Mouse (Mus musculus) limb, embryonic 10.5 days (tissue): ENCODE measurements at regions not wholly inside any gene's neighbourhood (a gene's known extent, or its start where the extent isn't known, plus 50 kb on each side); places are given as distances from the start of the nearest gene placed in this dataset.

ENCODE experiments used
- DNase-seq: peaks from one replicate; pipeline ENCODE4 v3.0.0-alpha.2; 2017; ENCODE audit warnings: low spot score
- H3K27ac ChIP-seq: fragments of 300-500 bp; sonication (generic); 2 replicates; pipeline ENCODE4 v1.5.1; 2016; ENCODE audit warnings: mild to moderate bottlenecking
- H3K27me3 ChIP-seq: fragments of 300-500 bp; sonication (generic); 2 replicates; pipeline ENCODE4 v1.6.1; 2016; ENCODE audit warnings: low read depth, mild to moderate bottlenecking; ENCODE audit not compliant: poor library complexity, severe bottlenecking
- H3K36me3 ChIP-seq: fragments of 300-500 bp; sonication (generic); 2 replicates; pipeline ENCODE4 v1.6.1; 2016; ENCODE audit warnings: mild to moderate bottlenecking, moderate library complexity
- H3K4me1 ChIP-seq: fragments of 300-500 bp; sonication (generic); 2 replicates; pipeline ENCODE4 v1.6.1; 2016
- H3K4me3 ChIP-seq: fragments of 300-500 bp; sonication (generic); 2 replicates; pipeline ENCODE4 v1.5.1; 2016; ENCODE audit warnings: mild to moderate bottlenecking, moderate library complexity
- H3K9me3 ChIP-seq: fragments of 300-500 bp; sonication (generic); replicated peaks from 2 replicates; pipeline ENCODE4 v1.6.1; 2016; ENCODE audit warnings: mild to moderate bottlenecking
- WGBS: fragments of 180-500 bp; shearing (Covaris S2); methylation state at CpG from one replicate; pipeline ENCODE4 v1.1.7; 2016; 5-methylcytosine and 5-hydroxymethylcytosine counted together

GRCm38 (mm10) chr11:66806887-66807286 lies 104.9 kb upstream of the Pirt start:
- no peaks in the 10 kb centered on the region for H3K4me1 ChIP-seq
- H3K36me3 ChIP-seq = no peaks in the 10 kb centered on the region
- no peak for DNase-seq
- no peak overlapping the region for H3K4me3 ChIP-seq
- H3K27ac ChIP-seq = no peak overlapping the region
- H3K27me3 ChIP-seq = no peaks in the 10 kb centered on the region
- H3K9me3 ChIP-seq = no peaks in the 10 kb centered on the region
- WGBS = 91% methylated on average over 5 of the region's 5 CpGs

GRCm38 (mm10) chr11:66813310-66813709 lies 98.5 kb upstream of the Pirt start:
- DNase-seq = no peak
- Histone ChIP-seq H3K9me3 (no peaks in the 10 kb centered on the region), H3K36me3 (no peaks in the 10 kb centered on the region), H3K4me1 (peaks cover 14% of the 10 kb centered on the region), H3K27ac (no peak overlapping the region), H3K4me3 (no peak overlapping the region), H3K27me3 (no peaks in the 10 kb centered on the region)
- 54% methylated on average over 5 of the region's 5 CpGs for WGBS

GRCm38 (mm10) chr11:66813731-66814130 lies 98.0 kb upstream of the Pirt start:
- no peak for DNase-seq
- 43% methylated on average over 4 of the region's 4 CpGs for WGBS
- Histone ChIP-seq H3K36me3 (no peaks in the 10 kb centered on the region), H3K27ac (no peak overlapping the region), H3K4me3 (no peak overlapping the region), H3K4me1 (peaks cover 14% of the 10 kb centered on the region), H3K27me3 (no peaks in the 10 kb centered on the region), H3K9me3 (no peaks in the 10 kb centered on the region)

GRCm38 (mm10) chr11:66835864-66836263 lies 75.9 kb upstream of the Pirt start:
- 82% methylated on average over 5 of the region's 5 CpGs for whole genome bisulfite sequencing
- H3K27ac ChIP-seq = no peak overlapping the region
- 0 out of 2 replicates have a peak, but pooled peaks cover 4% of the 10 kb centered on the region for H3K27me3 ChIP-seq
- no peaks in the 10 kb centered on the region for H3K9me3 ChIP-seq
- H3K36me3 ChIP-seq = no peaks in the 10 kb centered on the region
- no peaks in the 10 kb centered on the region for H3K4me1 ChIP-seq
- no peak for DNase-seq
- H3K4me3 ChIP-seq = no peak overlapping the region

GRCm38 (mm10) chr11:66836633-66837380 lies 75.0 kb upstream of the Pirt start:
- no peaks in the 10 kb centered on the region for H3K36me3 ChIP-seq
- no peak overlapping the region for H3K4me3 ChIP-seq
- H3K27me3 ChIP-seq = 0 out of 2 replicates have a peak, but pooled peaks cover 4% of the 10 kb centered on the region
- 79% methylated on average over 2 of the region's 2 CpGs for WGBS
- no peak overlapping the region for H3K27ac ChIP-seq
- DNase-seq = no peak
- H3K9me3 ChIP-seq = no peaks in the 10 kb centered on the region
- H3K4me1 ChIP-seq = no peaks in the 10 kb centered on the region

- Histone ChIP-seq H3K36me3 (no peaks in the 10 kb centered on the region), H3K27me3 (no peaks in the 10 kb centered on the region), H3K27ac (no peak overlapping the region), H3K4me1 (peaks cover 7% of the 10 kb centered on the region), H3K9me3 (no peaks in the 10 kb centered on the region), H3K4me3 (no peak overlapping the region)
- no peak for DNase-seq
Observed at GRCm38 (mm10) chr11:66845238-66845637, 66.5 kb upstream of the Pirt start.

- H3K27ac ChIP-seq = no peak overlapping the region
- no peaks in the 10 kb centered on the region for H3K36me3 ChIP-seq
- no peak overlapping the region for H3K4me3 ChIP-seq
- no peaks in the 10 kb centered on the region for H3K9me3 ChIP-seq
- H3K4me1 ChIP-seq = peaks cover 7% of the 10 kb centered on the region
- WGBS = 41% methylated on average over 9 of the region's 9 CpGs
- no peak for DNase-seq
- H3K27me3 ChIP-seq = no peaks in the 10 kb centered on the region
Observed at GRCm38 (mm10) chr11:66846043-66846775, 65.6 kb upstream of the Pirt start.
